Mouse (Mus musculus): ENCODE measurements at regions not wholly inside any gene's neighbourhood (a gene's known extent, or its start where the extent isn't known, plus 50 kb on each side); places are given as distances from the start of the nearest gene placed in this dataset.
A peak's percentile ranks its signal among the peaks of the same experiment; 100 is the strongest.

GRCm38 (mm10) chr10:91543167-91543918 lies 362.2 kb upstream of the Tmpo start:
- Histone ChIP-seq H3K4me1 (ENCODE audit: control insufficient read depth, insufficient read depth, low read length) (no peaks in the 10 kb centered on the region), H3K27ac (ENCODE audit: control insufficient read depth, insufficient read depth, low read depth, low read length, poor library complexity) (no peak overlapping the region), H3K4me3 (replicated peaks; ENCODE audit: control insufficient read depth, low read depth, low read length) (no peak overlapping the region)
- TF ChIP-seq POLR2A (IDR thresholded peaks at IDR 0.05; ENCODE audit: borderline replicate concordance, control insufficient read depth, low read depth, low read length) (no peak), CTCF (IDR thresholded peaks at IDR 0.05; ENCODE audit: control insufficient read depth, insufficient read depth, low read length) (no peak)
- WGBS = 72% methylated on average over 3 of the region's 3 CpGs

- 16% methylated on average over 9 of the region's 9 CpGs for WGBS
- no peak overlapping the region for H3K27ac ChIP-seq (ENCODE audit: control insufficient read depth, insufficient read depth, low read depth, low read length, poor library complexity)
- TF ChIP-seq POLR2A (IDR thresholded peaks at IDR 0.05; ENCODE audit: borderline replicate concordance, control insufficient read depth, low read depth, low read length) (no peak), CTCF (IDR thresholded peaks at IDR 0.05; ENCODE audit: control insufficient read depth, insufficient read depth, low read length) (no peak)
- no peaks in the 10 kb centered on the region for H3K4me1 ChIP-seq (ENCODE audit: control insufficient read depth, insufficient read depth, low read length)
- no peak overlapping the region for H3K4me3 ChIP-seq (replicated peaks; ENCODE audit: control insufficient read depth, low read depth, low read length)
These were observed 361.1 kb upstream of the Tmpo start for GRCm38 (mm10) chr10:91542201-91542604.

GRCm38 (mm10) chr10:91537241-91537640 lies 356.1 kb upstream of the Tmpo start:
- Histone ChIP-seq H3K4me3 (replicated peaks; ENCODE audit: control insufficient read depth, low read depth, low read length) (no peak overlapping the region), H3K4me1 (ENCODE audit: control insufficient read depth, insufficient read depth, low read length) (no peaks in the 10 kb centered on the region), H3K27ac (ENCODE audit: control insufficient read depth, insufficient read depth, low read depth, low read length, poor library complexity) (no peak overlapping the region)
- TF ChIP-seq POLR2A (IDR thresholded peaks at IDR 0.05; ENCODE audit: borderline replicate concordance, control insufficient read depth, low read depth, low read length) = no peak
- TF ChIP-seq CTCF (IDR thresholded peaks at IDR 0.05; ENCODE audit: control insufficient read depth, insufficient read depth, low read length) = no peak
- 57% methylated on average over 8 of the region's 8 CpGs for WGBS

- no peak overlapping the region for H3K27ac ChIP-seq (ENCODE audit: control insufficient read depth, insufficient read depth, low read depth, low read length, poor library complexity)
- H3K4me1 ChIP-seq (ENCODE audit: control insufficient read depth, insufficient read depth, low read length) = no peaks in the 10 kb centered on the region
- H3K4me3 ChIP-seq (replicated peaks; ENCODE audit: control insufficient read depth, low read depth, low read length) = no peak overlapping the region
- WGBS = 60% methylated on average over 2 of the region's 2 CpGs
- TF ChIP-seq POLR2A (IDR thresholded peaks at IDR 0.05; ENCODE audit: borderline replicate concordance, control insufficient read depth, low read depth, low read length) (no peak), CTCF (IDR thresholded peaks at IDR 0.05; ENCODE audit: control insufficient read depth, insufficient read depth, low read length) (no peak)
These were observed 354.3 kb upstream of the Tmpo start for GRCm38 (mm10) chr10:91535392-91535791.

GRCm38 (mm10) chr10:91528305-91528704 lies 347.2 kb upstream of the Tmpo start:
- Histone ChIP-seq H3K27ac (ENCODE audit: control insufficient read depth, insufficient read depth, low read depth, low read length, poor library complexity) (no peak overlapping the region), H3K4me1 (ENCODE audit: control insufficient read depth, insufficient read depth, low read length) (no peaks in the 10 kb centered on the region), H3K4me3 (replicated peaks; ENCODE audit: control insufficient read depth, low read depth, low read length) (no peak overlapping the region)
- TF ChIP-seq POLR2A (IDR thresholded peaks at IDR 0.05; ENCODE audit: borderline replicate concordance, control insufficient read depth, low read depth, low read length) = no peak
- peak; percentile 7; the same call in 1 of the 2 replicates for TF ChIP-seq CTCF (IDR thresholded peaks at IDR 0.05; ENCODE audit: control insufficient read depth, insufficient read depth, low read length)
- 59% methylated on average over 2 of the region's 2 CpGs for WGBS

GRCm38 (mm10) chr10:91521168-91521567 lies 340.1 kb upstream of the Tmpo start:
- H3K27ac ChIP-seq (ENCODE audit: control insufficient read depth, insufficient read depth, low read depth, low read length, poor library complexity) = no peak overlapping the region
- TF ChIP-seq CTCF (IDR thresholded peaks at IDR 0.05; ENCODE audit: control insufficient read depth, insufficient read depth, low read length) (no peak), POLR2A (IDR thresholded peaks at IDR 0.05; ENCODE audit: borderline replicate concordance, control insufficient read depth, low read depth, low read length) (no peak)
- no peaks in the 10 kb centered on the region for H3K4me1 ChIP-seq (ENCODE audit: control insufficient read depth, insufficient read depth, low read length)
- WGBS = 90% methylated on average over 2 of the region's 2 CpGs
- no peak overlapping the region for H3K4me3 ChIP-seq (replicated peaks; ENCODE audit: control insufficient read depth, low read depth, low read length)

- Histone ChIP-seq H3K4me1 (ENCODE audit: control insufficient read depth, insufficient read depth, low read length) (no peaks in the 10 kb centered on the region), H3K27ac (ENCODE audit: control insufficient read depth, insufficient read depth, low read depth, low read length, poor library complexity) (no peak overlapping the region)
- WGBS = 50% methylated on average over 2 of the region's 2 CpGs
These were observed 333.9 kb upstream of the Tmpo start for GRCm38 (mm10) chr10:91515021-91515371.

GRCm38 (mm10) chr10:91514163-91515020 lies 333.3 kb upstream of the Tmpo start:
- H3K27ac ChIP-seq (ENCODE audit: control insufficient read depth, insufficient read depth, low read depth, low read length, poor library complexity) = no peak overlapping the region
- no peak overlapping the region for H3K4me3 ChIP-seq (replicated peaks; ENCODE audit: control insufficient read depth, low read depth, low read length)
- TF ChIP-seq CTCF (IDR thresholded peaks at IDR 0.05; ENCODE audit: control insufficient read depth, insufficient read depth, low read length) (no peak), POLR2A (IDR thresholded peaks at IDR 0.05; ENCODE audit: borderline replicate concordance, control insufficient read depth, low read depth, low read length) (no peak)
- no peaks in the 10 kb centered on the region for H3K4me1 ChIP-seq (ENCODE audit: control insufficient read depth, insufficient read depth, low read length)
- 75% methylated on average over 9 of the region's 9 CpGs for WGBS

More at GRCm38 (mm10) chr10:91515021-91515371, 333.9 kb upstream of the Tmpo start:
- TF ChIP-seq POLR2A (IDR thresholded peaks at IDR 0.05; ENCODE audit: borderline replicate concordance, control insufficient read depth, low read depth, low read length) (no peak), CTCF (IDR thresholded peaks at IDR 0.05; ENCODE audit: control insufficient read depth, insufficient read depth, low read length) (no peak)
- no peak overlapping the region for H3K4me3 ChIP-seq (replicated peaks; ENCODE audit: control insufficient read depth, low read depth, low read length)
